Mouse (Mus musculus): ENCODE results near the gene Btbd2.

The Btbd2 gene

DNA sequence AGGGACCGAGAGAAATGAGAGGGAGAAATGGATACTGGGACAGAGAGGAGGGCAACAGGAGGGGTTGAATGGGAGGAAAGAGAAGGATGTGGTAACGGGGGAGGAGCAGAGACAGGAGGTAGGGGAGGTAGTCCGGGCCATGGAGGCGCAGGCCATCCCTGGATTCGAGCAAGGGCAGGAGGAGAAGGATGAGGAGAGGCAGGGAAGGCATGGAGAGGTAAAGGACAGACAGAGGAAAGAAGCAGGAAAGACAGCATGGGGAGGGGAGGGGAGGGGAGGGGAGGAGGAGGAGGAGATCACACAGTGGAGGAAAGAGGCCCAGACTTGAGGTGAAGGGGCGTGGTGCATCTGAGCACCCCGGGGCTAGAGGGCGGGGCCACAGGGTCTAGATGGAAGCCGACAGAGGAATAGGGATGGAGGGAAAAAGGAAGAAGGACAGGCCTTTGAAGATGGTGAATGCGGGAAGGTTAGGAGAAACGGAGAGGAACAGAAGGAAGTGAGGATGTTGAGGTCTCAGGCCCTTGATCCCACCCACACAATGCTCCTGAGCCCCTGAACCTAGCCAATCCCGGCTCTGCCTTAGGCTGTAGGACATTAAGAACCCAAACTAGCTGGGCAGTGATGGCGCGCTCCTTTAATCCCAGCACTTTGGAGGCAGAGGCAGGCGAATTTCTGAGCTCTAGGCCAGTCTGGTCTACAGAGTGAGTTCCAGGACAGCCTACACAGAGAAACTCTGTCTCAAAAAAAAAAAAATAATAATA, at the start of gene Btbd2:
Btbd2 (minus strand) TSS at position 209 of the 761 bp plus-strand sequence.
- no peak for DNase-seq (ENCODE audit: low read depth, low spot score)

- DNase-seq (ENCODE audit: low read depth, low spot score), result no peak
These were observed 48.6 kb upstream of the Btbd2 start for GRCm38 (mm10) chr10:80705479-80705878.

- no peak for DNase-seq (ENCODE audit: low read depth, low spot score)
These were observed 48.2 kb upstream of the Btbd2 start for GRCm38 (mm10) chr10:80705033-80705432.

DNA sequence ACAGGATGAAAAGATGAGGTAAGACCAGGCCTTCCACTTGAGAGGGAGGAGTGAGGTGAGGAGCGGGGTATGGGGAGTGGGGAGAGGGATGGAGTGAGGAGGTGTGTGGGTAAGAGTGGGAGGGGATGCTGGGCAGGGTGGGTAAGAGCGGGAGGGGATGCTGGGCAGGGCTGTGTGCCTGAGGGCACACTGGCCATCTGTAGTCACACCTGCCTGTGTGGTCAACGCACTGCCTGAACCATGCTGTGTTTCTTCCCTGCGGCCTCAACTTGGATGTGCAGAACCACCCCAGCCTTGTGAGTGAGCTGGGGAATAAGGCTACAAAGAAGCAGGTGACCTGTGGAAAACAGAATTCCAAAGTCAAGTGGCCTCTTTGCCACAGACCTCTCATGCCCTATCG, 47.5 kb upstream of the Btbd2 start:
- DNase-seq (ENCODE audit: low read depth, low spot score), result no peak

DNA sequence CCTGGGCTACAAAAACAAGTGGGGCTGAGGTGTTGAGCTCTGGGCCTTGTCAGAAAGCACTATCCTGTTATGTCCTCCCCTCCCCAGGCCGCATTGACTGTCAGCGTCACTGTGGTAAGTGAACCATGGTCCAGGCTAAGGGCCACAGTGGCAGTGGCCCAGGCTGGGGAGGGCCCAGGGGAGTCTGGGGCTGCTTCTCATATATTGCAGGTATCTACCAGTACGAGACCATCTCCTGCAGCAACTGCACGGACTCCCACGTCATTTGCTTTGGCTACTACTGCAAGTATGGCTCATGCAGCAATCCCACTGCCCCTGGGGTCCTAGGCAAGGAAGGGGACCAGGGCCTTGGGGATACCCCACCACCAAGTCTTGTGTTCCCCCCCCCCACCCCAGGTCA, 46.8 kb upstream of the Btbd2 start:
- DNase-seq (ENCODE audit: low read depth, low spot score), result no peak

- DNase-seq (ENCODE audit: low read depth, low spot score), result peak; percentile 71
These were observed 45.9 kb upstream of the Btbd2 start for GRCm38 (mm10) chr10:80702536-80703390.

DNA sequence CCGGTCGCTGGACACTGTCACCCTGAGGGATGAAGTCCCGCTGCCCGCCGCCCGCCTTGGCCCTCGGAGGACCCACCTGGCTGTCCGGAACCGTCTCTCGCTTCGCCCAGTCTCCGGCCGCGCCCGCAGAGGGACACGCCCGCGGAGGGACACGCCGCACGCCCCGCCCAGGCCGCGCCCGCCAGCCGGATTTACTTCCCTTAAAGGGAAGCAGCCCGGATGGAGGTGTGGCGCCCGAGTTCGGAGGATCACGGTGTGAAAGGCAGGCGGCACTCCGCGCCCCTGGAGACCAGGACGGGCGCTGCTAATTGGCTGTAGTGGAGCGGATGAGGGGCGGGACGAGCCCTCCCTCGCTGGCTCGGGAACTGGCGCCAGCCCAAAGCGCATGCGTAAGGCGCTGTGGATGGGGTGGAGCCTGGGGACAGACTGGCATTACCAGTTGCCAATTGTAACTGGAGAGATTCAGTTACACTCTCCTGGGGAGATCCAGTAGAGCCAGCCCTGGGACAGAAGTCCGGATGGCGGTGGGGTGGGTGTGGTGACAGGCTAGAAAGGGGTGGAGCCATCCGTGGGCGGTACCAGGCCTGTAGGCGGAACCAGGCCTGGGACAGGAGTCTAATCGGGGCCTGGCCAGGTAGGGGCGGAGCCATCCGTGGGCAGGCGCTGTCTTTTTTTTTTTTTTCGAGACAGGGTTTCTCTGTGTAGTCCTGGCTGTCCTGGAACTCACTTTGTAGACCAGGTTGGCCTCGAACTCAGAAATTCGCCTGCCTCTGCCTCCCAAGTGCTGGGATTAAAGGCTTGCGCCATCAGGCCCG, 45.1 kb upstream of the Btbd2 start, which contains the start of the genes Mob3a and Izumo4:
Mob3a (minus strand) TSS at position 257 of the 815 bp plus-strand sequence.
Izumo4 (plus strand) TSS at position 464 of the 815 bp plus-strand sequence.
- DNase-seq (ENCODE audit: low read depth, low spot score), result peak; percentile 97

DNA sequence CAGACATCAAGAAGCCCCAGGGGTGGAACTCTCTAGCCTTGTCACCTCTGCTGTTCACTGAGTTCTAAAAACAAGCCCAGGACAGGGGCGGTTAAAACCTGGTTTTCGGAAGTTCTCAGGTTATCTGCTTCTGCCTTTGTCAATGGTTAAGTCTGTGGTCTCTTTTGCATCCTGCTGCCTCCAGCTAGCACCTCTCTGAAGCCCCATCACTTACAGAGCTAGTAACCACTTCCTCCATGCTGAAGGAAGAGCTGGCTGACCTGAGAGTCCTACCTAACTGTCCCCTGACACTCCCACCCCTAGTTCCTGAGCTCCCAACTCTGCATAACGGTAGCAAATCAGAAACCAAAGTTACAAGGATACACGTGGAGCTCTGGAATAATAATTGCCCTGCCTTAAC, 43.9 kb upstream of the Btbd2 start:
- DNase-seq (ENCODE audit: low read depth, low spot score), result no peak

DNA sequence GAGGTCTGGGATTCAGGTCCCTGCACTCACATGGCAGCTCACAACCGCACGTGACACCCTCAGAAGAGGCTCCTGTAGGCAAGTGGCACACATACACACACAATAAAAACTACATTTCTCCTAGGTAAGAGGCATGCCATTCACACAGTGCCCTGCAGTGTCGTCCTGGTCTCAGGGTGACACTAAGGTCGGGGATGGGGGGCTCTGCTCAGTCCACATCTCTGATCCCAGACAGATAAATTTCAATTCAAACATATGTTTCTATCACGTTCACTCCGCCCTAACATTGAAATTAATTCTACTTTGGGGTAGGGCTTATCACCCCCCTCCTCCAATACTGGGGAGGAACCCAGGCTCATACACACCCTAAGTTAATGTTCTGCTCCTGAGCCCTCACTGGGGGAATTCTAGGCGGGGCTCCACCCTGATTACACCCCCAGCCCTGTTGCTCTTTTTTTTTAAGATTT, 43.2 kb upstream of the Btbd2 start:
- DNase-seq (ENCODE audit: low read depth, low spot score), result no peak

DNA sequence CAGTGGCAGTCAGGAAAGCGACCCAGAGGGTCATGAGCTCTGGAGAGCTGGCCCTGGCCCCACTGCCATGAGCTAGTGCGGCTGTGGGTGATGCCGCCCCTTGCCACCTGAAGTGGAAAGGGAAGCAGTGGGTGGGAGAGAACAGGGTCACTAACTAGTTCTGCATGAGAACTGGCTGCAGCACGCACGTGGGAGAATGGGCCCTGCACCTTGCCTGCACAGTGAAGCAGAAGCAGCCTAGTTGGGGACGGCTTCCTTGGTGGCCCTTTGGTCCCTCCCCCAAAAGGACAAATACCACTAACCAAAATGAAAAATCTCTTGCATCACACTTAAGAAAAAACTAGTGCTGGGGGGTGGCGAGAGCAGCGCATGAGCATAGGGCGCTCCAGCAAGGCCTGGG, 41.7 kb upstream of the Btbd2 start:
- DNase-seq (ENCODE audit: low read depth, low spot score), result no peak

GRCm38 (mm10) chr10:80697812-80698211, 40.9 kb upstream of the Btbd2 start:
- no peak for DNase-seq (ENCODE audit: low read depth, low spot score)

- no peak for DNase-seq (ENCODE audit: low read depth, low spot score)
These were observed 40.5 kb upstream of the Btbd2 start for GRCm38 (mm10) chr10:80697393-80697787.

DNA sequence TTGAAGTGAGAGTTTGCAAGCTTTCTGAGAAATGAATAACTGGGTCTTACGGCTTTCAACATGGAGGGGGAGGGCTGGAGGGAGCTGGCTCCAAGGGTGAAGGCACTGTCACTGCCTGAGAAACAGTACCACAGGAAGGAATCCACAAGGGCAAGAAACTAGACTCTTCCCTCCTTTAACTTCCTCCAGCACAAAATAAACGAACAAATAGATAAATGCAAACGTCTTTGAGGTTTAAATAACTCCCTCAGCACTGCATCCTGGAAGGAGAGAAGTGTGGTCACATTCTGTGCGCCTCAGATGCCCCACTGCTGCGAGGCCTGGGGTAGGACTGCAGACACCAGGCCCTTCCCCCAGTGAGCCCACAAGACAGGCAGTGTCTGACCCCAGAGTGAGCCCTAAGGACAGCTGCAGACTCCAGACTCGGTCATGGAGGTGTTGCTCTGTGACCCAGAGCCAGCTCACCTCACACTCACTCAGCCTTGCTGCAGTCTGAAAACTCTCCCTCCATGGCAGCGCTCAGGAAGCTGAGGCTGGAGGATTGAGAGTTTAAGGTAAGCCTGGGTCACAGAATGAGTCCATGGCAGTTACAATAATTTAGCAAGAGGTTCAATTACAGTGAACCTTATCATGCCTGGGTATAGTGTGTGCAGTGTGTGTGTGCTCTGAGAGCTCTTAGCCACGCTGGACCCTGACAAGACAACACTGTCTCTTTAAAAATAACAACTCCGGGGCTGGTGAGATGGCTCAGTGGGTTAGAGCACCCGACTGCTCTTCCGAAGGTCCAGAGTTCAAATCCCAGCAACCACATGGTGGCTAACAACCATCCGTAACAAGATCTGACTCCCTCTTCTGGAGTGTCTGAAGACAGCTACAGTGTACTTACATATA, 39.9 kb upstream of the Btbd2 start:
- DNase-seq (ENCODE audit: low read depth, low spot score), result no peak

GRCm38 (mm10) chr10:80695801-80696501, 39.1 kb upstream of the Btbd2 start:
- no peak for DNase-seq (ENCODE audit: low read depth, low spot score)

DNA sequence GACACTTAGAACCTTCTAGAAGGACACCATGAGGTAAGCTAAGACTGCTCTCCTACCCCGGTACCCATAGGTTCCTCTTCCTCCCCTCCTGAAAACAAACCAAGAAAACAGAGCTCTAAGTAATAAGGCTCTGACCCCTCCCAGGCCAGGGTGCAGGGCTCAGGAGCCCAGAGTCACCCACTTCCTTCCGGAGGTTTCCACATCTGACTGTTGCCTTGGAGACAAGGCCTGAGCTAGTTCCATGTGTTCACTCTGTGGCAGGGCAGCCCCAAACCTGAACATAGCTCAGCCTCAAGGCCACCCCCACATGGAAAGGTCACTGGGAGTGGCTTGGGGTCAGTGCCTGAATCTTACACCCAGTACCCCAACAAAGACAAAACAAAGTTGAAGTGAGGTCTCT, 38.3 kb upstream of the Btbd2 start:
- no peak for DNase-seq (ENCODE audit: low read depth, low spot score)

DNA sequence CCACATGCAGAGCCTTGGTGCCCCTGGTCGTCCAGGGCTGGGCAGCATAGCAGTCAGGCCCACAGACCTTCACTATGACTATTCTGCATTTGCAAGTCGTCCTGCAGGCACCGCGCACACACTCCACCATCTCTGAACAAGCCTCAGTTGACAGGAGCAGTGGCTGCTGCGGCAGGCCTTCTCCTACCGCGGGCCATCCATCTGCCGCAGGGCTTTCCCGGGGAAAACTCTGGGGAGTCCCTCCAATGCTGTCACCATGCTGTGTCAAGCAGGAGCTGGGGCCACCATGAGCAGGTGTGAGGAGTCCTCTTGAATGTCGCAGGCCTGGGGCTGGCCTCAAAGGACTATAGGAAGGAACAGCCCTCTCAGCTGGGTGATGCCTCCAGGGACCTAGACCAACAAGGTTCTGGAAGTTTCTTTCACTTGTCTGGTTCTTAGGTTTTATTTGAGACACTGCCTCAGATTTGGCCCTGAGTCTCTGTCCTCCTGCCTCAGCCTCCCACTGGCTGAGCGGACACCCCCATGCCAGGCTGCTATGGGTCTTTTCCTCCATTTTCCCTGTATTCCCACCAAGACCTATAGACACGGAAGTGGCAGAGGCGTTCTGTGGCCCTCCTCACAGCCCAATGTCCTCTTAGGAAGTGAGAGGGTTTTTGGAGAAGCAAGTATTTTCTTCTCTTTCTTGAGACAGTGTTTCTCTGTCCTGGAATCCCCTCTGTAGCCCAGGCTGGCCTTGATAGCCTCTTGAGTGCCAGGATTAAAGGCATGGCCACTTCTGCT, 37.5 kb upstream of the Btbd2 start:
- no peak for DNase-seq (ENCODE audit: low read depth, low spot score)

DNA sequence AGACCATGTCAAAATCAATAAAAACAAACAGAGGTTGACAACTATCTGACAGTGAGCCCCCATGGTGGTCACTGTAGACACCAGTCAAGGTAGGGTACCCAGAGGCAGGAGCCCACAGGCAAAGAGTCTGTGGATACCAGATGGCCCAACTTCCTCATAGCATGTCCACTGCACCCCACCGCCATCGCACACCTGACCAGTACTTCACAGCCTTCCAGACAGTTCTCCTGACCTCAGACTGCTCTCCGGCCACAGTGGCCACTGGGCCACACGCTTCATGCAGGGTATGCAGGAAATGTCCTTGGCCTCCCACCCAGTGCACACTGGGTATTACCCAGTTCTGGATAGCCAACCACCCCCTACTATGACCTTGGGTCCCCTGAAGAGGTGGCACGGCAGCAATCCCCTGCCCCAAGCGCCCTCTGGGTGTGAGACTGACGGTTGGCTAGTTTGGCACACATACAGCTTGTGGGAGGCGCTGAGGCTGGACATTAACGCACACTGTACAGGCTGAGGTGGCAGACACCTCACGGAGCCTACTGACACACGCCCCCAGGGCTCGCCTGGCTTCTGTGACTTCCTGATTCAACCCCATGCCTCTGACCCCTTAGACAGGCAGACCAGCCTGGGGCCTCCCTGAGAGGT, 36.7 kb upstream of the Btbd2 start:
- no peak for DNase-seq (ENCODE audit: low read depth, low spot score)

DNA sequence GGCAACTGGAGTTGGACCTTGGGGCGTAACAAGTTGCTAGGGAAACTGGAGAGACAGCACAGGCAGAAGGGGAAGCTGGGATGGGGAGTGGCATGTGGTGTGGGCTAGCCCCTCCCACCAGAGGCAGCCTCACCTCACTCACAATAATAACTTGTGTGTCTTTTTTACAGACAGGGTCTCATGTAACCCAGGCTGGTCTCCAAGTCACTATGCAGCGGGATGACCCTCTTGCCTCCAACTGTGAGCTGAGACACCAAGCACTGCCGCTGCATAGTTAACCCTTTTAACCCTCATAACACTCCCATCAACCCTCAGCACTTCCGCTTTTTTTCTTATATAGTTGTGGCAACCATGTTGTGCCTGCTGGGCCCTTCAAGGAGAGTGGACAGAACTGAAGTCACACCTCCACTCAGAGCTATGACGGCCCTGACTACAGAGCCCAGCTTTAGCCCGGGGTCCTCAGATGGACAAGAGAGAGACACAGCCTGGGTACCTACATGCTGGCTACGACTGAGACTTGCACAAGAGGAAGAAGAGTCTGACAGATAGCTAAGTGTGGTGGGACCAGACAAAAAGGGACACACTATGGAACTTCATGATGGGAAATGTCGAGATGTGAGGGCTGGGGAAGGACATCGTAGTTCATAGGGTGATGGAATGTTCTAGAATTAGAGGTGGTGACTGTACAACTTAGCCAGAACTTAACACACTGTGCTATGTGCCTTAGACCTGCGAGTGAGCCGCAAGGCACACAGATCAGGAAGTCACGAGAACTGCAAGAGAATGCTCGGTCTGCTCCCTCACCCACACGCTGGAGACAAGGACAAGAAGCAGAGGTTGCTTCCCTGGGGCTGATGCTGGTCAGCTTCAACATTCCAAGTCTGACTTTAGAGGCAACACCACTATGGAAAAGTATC, 35.6 kb upstream of the Btbd2 start:
- no peak for DNase-seq (ENCODE audit: low read depth, low spot score)
